Mouse (Mus musculus): ENCODE measurements around the gene Gm11437.

- TF ChIP-seq CTCF (IDR thresholded peaks at IDR 0.05; ENCODE audit: low read depth): no peak
- TF ChIP-seq EP300 (IDR thresholded peaks at IDR 0.05; ENCODE audit: low read depth): no peak
These were observed 30.8 kb downstream of the Gm11437 start for GRCm38 (mm10) chr11:84136453-84136852.
